Mouse (Mus musculus): ENCODE data around the gene Grn.
"Not testable (repeated sequence)": the region's sequence is repeated elsewhere in the genome, so short reads cannot be mapped to it uniquely, and the experiment has no call there.

Gene Grn

GRCm38 (mm10) chr11:102400513-102401084 is 29.5 kb upstream of the Grn start:
- DNase-seq (ENCODE audit: low spot score in 2 of 2): no peak

GRCm38 (mm10) chr11:102401898-102402500 is 28.1 kb upstream of the Grn start:
- DNase-seq (ENCODE audit: low spot score in 2 of 2): no peak

GRCm38 (mm10) chr11:102403657-102404056 is 26.5 kb upstream of the Grn start:
- DNase-seq (ENCODE audit: low spot score in 2 of 2): no peak

- DNase-seq (ENCODE audit: low spot score in 2 of 2): no peak
Observed at GRCm38 (mm10) chr11:102404161-102405010, 25.7 kb upstream of the Grn start.

- no peak for DNase-seq (ENCODE audit: low spot score in 2 of 2)
Observed at GRCm38 (mm10) chr11:102405544-102406285, 24.4 kb upstream of the Grn start.

- no peak for DNase-seq (ENCODE audit: low spot score in 2 of 2)
Observed at GRCm38 (mm10) chr11:102406401-102406800, 23.7 kb upstream of the Grn start.

GRCm38 (mm10) chr11:102406900-102407833 is 22.9 kb upstream of the Grn start:
- DNase-seq (ENCODE audit: low spot score in 2 of 2): peak; percentile 78 to 85

- DNase-seq (ENCODE audit: low spot score in 2 of 2): no peak
Observed at GRCm38 (mm10) chr11:102407834-102408215, 22.3 kb upstream of the Grn start, which contains the start of gene Slc25a39. Slc25a39 (minus strand) TSS chr11:102407946.

GRCm38 (mm10) chr11:102408344-102408876 is 21.7 kb upstream of the Grn start:
- DNase-seq (ENCODE audit: low spot score in 2 of 2): peak; percentile 95 to 97

- no peak for DNase-seq (ENCODE audit: low spot score in 2 of 2)
Observed at GRCm38 (mm10) chr11:102408888-102409794, 21.0 kb upstream of the Grn start.

- no peak for DNase-seq (ENCODE audit: low spot score in 2 of 2)
Observed at GRCm38 (mm10) chr11:102409795-102410330, 20.3 kb upstream of the Grn start.

- DNase-seq (ENCODE audit: low spot score in 2 of 2): not testable (repeated sequence)
Observed at GRCm38 (mm10) chr11:102410345-102410744, 19.8 kb upstream of the Grn start.

GRCm38 (mm10) chr11:102411061-102411460 is 19.1 kb upstream of the Grn start:
- DNase-seq (ENCODE audit: low spot score in 2 of 2): no peak

- peak; percentile 79 to 83 for DNase-seq (ENCODE audit: low spot score in 2 of 2)
Observed at GRCm38 (mm10) chr11:102411704-102412103, 18.4 kb upstream of the Grn start.

GRCm38 (mm10) chr11:102413059-102413458 is 17.1 kb upstream of the Grn start:
- no peak for DNase-seq (ENCODE audit: low spot score in 2 of 2)

- no peak for DNase-seq (ENCODE audit: low spot score in 2 of 2)
Observed at GRCm38 (mm10) chr11:102415034-102415802, 14.9 kb upstream of the Grn start.

GRCm38 (mm10) chr11:102417160-102417559 is 13.0 kb upstream of the Grn start:
- DNase-seq (ENCODE audit: low spot score in 2 of 2): no peak

GRCm38 (mm10) chr11:102418887-102419286 is 11.2 kb upstream of the Grn start:
- DNase-seq (ENCODE audit: low spot score in 2 of 2): no peak

- no peak for DNase-seq (ENCODE audit: low spot score in 2 of 2)
Observed at GRCm38 (mm10) chr11:102421559-102421958, 8.6 kb upstream of the Grn start.

Measured in right cerebral cortex, postnatal 36 days (tissue).